Mouse (Mus musculus): ENCODE results near the gene Creb5.

DNA sequence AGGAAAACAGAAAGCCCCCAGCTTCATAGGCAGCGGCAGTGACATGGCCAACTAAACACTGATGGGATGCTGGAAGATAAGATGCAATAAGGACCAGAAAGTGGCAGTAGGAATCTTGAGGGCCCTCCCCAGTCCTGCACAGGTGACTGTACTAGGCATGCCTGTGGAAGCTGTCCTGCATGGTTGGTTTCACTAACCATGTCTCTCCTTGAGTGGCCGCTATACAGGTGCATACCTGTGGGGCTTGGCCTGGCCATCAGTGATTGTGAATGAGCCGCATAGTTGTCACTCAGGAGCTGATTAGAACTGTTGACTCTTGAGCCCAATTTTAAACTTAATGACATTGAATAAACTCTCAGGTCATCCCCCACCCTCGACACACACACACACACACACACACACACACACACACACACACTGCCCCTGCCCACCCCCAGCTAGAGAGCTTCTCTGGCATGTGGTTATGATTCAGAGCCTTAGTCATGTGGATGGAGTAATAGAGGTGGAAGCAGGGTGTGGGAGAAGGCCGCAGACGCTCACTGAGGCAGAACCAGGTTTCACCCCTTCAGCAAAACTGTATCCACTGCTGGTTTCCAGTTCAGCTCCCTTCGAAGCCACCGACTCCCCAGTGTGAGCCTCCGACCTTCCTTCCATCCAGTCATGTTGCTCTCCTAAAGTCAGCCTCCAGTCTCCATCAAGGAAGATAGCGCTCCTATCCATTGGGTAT, 419.7 kb downstream of the Creb5 start:
- TF ChIP-seq CTCF (IDR thresholded peaks at IDR 0.05; ENCODE audit: borderline replicate concordance, insufficient read depth, low read depth, low read length), result no peak
- TF ChIP-seq POLR2A (IDR thresholded peaks at IDR 0.05; ENCODE audit: borderline replicate concordance, insufficient read depth, low read length), result no peak

Data from cerebellum, adult 2 months (tissue).